Mouse (Mus musculus) kidney, adult 2 months (tissue): ENCODE data around the gene Dmbx1. TPM values are rescaled to one million over a fixed set of nuclear protein-coding genes. Genes with fewer than 3 reads are reported as not detected.

ENCODE experiments used
- DNase-seq: peaks from one replicate; pipeline ENCODE4 v3.0.0; 2021
- H3K27ac ChIP-seq: fragments of 200-500 bp; 2 replicates; pipeline ENCODE4 v1.5.1; 2012; ENCODE audit warnings: low read depth, low read length, control low read depth, inconsistent platforms; ENCODE audit not compliant: insufficient read depth
- H3K27me3 ChIP-seq: fragments of 200-500 bp; replicated peaks from 2 replicates; pipeline ENCODE4 v1.6.1; 2012; ENCODE audit warnings: mild to moderate bottlenecking, moderate library complexity, low read length, inconsistent platforms; ENCODE audit not compliant: control insufficient read depth, insufficient read depth
- H3K36me3 ChIP-seq: fragments of 200-500 bp; 2 replicates; pipeline ENCODE4 v1.6.1; 2012; ENCODE audit warnings: mild to moderate bottlenecking, moderate library complexity, low read length, inconsistent platforms; ENCODE audit not compliant: control insufficient read depth, insufficient read depth
- H3K4me1 ChIP-seq: fragments of 200-500 bp; 2 replicates; pipeline ENCODE4 v1.6.1; 2011; ENCODE audit warnings: low read length; ENCODE audit not compliant: control insufficient read depth, insufficient read depth
- H3K4me3 ChIP-seq: fragments of 200-500 bp; 2 replicates; pipeline ENCODE4 v1.5.1; 2011; ENCODE audit warnings: mild to moderate bottlenecking, low read depth, low read length, control low read depth; ENCODE audit not compliant: insufficient read depth
- CTCF ChIP-seq: fragments of 200-500 bp; conservative IDR thresholded peaks from 2 replicates; pipeline ENCODE4 v1.5.1; 2011; ENCODE audit warnings: low read depth, mild to moderate bottlenecking, control low read depth, low read length, moderate library complexity, mixed read lengths; ENCODE audit not compliant: insufficient read depth, insufficient read length
- POLR2A ChIP-seq: fragments of 200-500 bp; IDR thresholded peaks from one replicate; pipeline ENCODE4 v1.6.1; 2011; ENCODE audit warnings: low read depth, low read length, control low read depth
- WGBS: fragments of 180-500 bp; shearing (Covaris S2); methylation state at CpG from one replicate; pipeline ENCODE4 v1.1.7; 2018; 5-methylcytosine and 5-hydroxymethylcytosine counted together
- polyA plus RNA-seq: library from polyadenylated mRNA; depleted of rRNA; stranded (reverse); fragments of >200 nt; gene quantifications from 2 replicates; pipeline ENCODE4 v1.2.3, GENCODE M21; 2012; rRNA removed

Dmbx1 gene
- polyA plus RNA-seq, 1 experiment: not detected

GRCm38 (mm10) chr4:115884022-115884421 is 55.7 kb downstream of the Dmbx1 start, which contains the start of gene Kncn:
TSS of gene Kncn (plus strand) at chr4:115884400.
- Histone ChIP-seq H3K36me3 (no peaks in the 10 kb centered on the region), H3K27ac (no peak within 1 kb of the TSS), H3K4me1 (no peaks in the 10 kb centered on the region), H3K4me3 (no peak within 1 kb of the TSS), H3K27me3 (no peaks in the 10 kb centered on the region)
- TF ChIP-seq CTCF: no peak
- no peak for TF ChIP-seq POLR2A
- no peak for DNase-seq
- WGBS: 57% methylated on average over 6 of the region's 6 CpGs

DNA sequence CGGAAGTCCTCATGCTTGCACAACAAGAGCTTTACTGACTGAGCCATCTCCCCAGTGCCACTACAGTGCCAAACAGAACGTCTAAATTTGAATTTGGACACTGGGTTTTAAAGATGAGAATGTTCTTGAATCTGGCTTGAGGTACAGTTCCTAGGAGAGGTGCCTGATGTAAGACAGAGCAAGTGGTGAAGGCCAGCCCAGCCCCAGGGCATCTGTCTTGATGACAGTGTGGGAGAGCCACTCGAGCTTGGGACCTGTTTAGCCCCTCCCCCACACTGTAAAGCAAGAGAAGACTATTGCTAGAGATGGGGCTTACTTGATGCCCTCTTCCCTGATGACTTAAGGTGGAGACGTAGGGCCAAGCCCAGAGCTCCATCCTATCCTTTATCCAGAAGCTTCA is 57.5 kb downstream of the Dmbx1 start:
- H3K36me3 ChIP-seq: no peaks in the 10 kb centered on the region

DNA sequence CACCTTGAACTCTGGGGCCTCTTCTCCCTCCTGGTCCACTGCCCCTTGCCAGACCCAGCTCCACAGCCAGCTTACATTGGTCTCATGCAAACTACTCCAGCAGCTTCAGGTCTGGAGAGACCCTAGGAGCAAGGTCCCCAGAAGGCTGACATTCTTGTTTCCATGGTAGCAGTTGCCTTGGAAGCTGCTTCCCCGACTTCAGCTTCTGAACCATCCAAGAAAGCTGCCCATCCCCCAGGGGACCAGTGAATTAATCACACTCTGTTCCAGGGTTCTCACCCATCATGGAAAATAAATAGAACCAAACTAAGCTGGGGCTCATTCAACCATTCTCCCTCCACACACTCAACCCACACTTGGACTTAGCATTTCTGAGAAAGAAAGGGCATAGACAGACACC is 58.5 kb downstream of the Dmbx1 start:
- H3K27ac ChIP-seq: no peak overlapping the region
- no peaks in the 10 kb centered on the region for H3K27me3 ChIP-seq
- DNase-seq: no peak
- TF ChIP-seq CTCF (no peak), POLR2A (no peak)
- WGBS: 21% methylated on average over 1 of the region's 1 CpGs
- H3K36me3 ChIP-seq: no peaks in the 10 kb centered on the region
- H3K4me1 ChIP-seq: no peaks in the 10 kb centered on the region
- no peak overlapping the region for H3K4me3 ChIP-seq

More for the DNA sequence above, 57.5 kb downstream of the Dmbx1 start:
- Histone ChIP-seq H3K4me3 (no peak overlapping the region), H3K27me3 (no peaks in the 10 kb centered on the region), H3K4me1 (no peaks in the 10 kb centered on the region), H3K27ac (no peak overlapping the region)
- DNase-seq: no peak
- no peak for TF ChIP-seq CTCF
- 59% methylated on average over 4 of the region's 4 CpGs for WGBS

DNA sequence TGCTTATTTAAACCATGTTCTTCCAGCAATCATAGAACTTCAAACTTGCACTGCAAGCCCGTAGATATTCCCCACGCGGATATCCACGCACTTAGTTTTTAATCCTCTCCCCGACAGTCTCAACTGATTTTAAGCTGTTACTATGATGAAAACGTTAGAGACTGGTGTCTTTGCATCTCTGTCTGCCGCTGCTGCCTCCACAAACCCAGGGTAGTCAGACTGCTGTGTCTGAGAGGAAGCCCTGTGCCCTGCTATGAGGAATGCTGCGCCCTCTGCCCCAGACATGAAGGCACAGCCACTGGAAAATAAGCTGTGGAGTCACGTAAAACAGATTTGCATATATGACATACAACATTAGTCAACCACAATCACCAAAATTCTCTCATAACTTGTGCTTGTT is 60.9 kb downstream of the Dmbx1 start:
- Histone ChIP-seq H3K4me1 (no peaks in the 10 kb centered on the region), H3K4me3 (no peak overlapping the region), H3K27me3 (no peaks in the 10 kb centered on the region), H3K27ac (no peak overlapping the region), H3K36me3 (no peaks in the 10 kb centered on the region; the same call in 1 of the 2 replicates)
- WGBS: 68% methylated on average over 9 of the region's 9 CpGs
- TF ChIP-seq CTCF (no peak), POLR2A (no peak)
- no peak for DNase-seq

- Histone ChIP-seq H3K36me3 (no peaks in the 10 kb centered on the region; the same call in 1 of the 2 replicates), H3K27me3 (no peaks in the 10 kb centered on the region), H3K4me1 (no peaks in the 10 kb centered on the region), H3K4me3 (no peak overlapping the region), H3K27ac (no peak overlapping the region)
- no peak for TF ChIP-seq CTCF
- TF ChIP-seq POLR2A: no peak
- DNase-seq: no peak
- WGBS: 35% methylated on average over 11 of the region's 11 CpGs
Measured at GRCm38 (mm10) chr4:115878216-115878678, 61.5 kb downstream of the Dmbx1 start.

DNA sequence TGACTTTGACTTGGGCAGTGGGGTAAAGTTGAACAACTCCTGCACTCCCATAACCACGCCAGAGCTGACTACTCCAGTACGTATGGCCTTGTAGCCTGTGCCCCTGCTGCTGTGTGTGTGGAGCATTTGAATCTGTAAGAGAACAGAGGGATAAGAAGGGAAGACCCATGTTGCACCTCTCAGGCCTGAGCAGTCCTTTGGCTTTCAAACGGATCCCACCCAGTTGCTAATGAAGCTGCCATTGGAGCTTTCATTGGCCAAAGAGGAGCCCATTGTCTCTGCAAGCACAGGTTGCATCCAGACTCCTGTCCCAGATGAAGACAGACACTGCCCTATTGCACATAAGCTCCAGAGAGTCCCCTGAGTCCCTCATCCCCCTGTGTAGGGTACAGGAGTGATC is 66.5 kb downstream of the Dmbx1 start:
- no peak for TF ChIP-seq CTCF
- TF ChIP-seq POLR2A: no peak
- 91% methylated on average over 3 of the region's 3 CpGs for WGBS
- Histone ChIP-seq H3K27me3 (no peaks in the 10 kb centered on the region), H3K4me1 (no peaks in the 10 kb centered on the region), H3K27ac (no peak overlapping the region), H3K4me3 (no peak overlapping the region), H3K36me3 (peaks cover 3% of the 10 kb centered on the region; the same call in 1 of the 2 replicates)
- DNase-seq: no peak

- TF ChIP-seq CTCF: no peak
- TF ChIP-seq POLR2A: no peak
- no peaks in the 10 kb centered on the region for H3K4me1 ChIP-seq
- H3K27ac ChIP-seq: no peak overlapping the region
- WGBS: 64% methylated on average over 16 of the region's 16 CpGs
- H3K27me3 ChIP-seq: no peaks in the 10 kb centered on the region
- H3K36me3 ChIP-seq: peaks cover 3% of the 10 kb centered on the region; the same call in 1 of the 2 replicates
- no peak for DNase-seq
- no peak overlapping the region for H3K4me3 ChIP-seq
Measured at GRCm38 (mm10) chr4:115869512-115870210, 70.1 kb downstream of the Dmbx1 start.

Other genes starting within 250 kb of the Dmbx1 start
- 26.4 and 27.9 TPM in 2 replicates for gene Efcab14, start 202.2 kb downstream of the Dmbx1 start, polyA plus RNA-seq
- 0.47 and 0.49 TPM in 2 replicates for gene Tex38, start 158.9 kb downstream of the Dmbx1 start, polyA plus RNA-seq
- 35.0 and 43.2 TPM in 2 replicates for gene Atpaf1, start 155.1 kb downstream of the Dmbx1 start, polyA plus RNA-seq
- 17.8 and 18.5 TPM in 2 replicates for gene Mob3c, start 111.8 kb downstream of the Dmbx1 start, polyA plus RNA-seq
- gene Mknk1, start 100.7 kb downstream of the Dmbx1 start, polyA plus RNA-seq: 30.6 and 33.8 TPM in 2 replicates
- gene Kncn, start 55.5 kb downstream of the Dmbx1 start, polyA plus RNA-seq: 0.07 TPM in 1 of 2 replicates, not detected in the other
- not detected in 2 replicates for gene 6430628N08Rik, start 49.3 kb downstream of the Dmbx1 start, polyA plus RNA-seq
- 34.7 and 38.6 TPM in 2 replicates for gene Faah, start 78.0 kb upstream of the Dmbx1 start, polyA plus RNA-seq
- gene Nsun4, start 114.0 kb upstream of the Dmbx1 start, polyA plus RNA-seq: 14.5 and 16.7 TPM in 2 replicates
- gene Uqcrh, start 135.1 kb upstream of the Dmbx1 start, polyA plus RNA-seq: 355 and 608 TPM in 2 replicates
- gene Lrrc41, start 135.3 kb upstream of the Dmbx1 start, polyA plus RNA-seq: 47.3 and 56.4 TPM in 2 replicates
- gene Rad54l, start 183.8 kb upstream of the Dmbx1 start, polyA plus RNA-seq: 0.31 and 0.33 TPM in 2 replicates
- 46.0 and 52.5 TPM in 2 replicates for gene Pomgnt1, start 183.9 kb upstream of the Dmbx1 start, polyA plus RNA-seq
- gene Lurap1, start 211.4 kb upstream of the Dmbx1 start, polyA plus RNA-seq: 6.3 and 6.5 TPM in 2 replicates
- 44.0 TPM in 2 replicates for gene Tspan1, start 227.7 kb upstream of the Dmbx1 start, polyA plus RNA-seq
- gene 1700042G07Rik, start 233.4 kb upstream of the Dmbx1 start, polyA plus RNA-seq: not detected in 2 replicates
- gene Gm49337, start 233.5 kb upstream of the Dmbx1 start, polyA plus RNA-seq: not detected in 2 replicates